Comparison of ENCODE assay signal across 8 mouse cellular contexts in the genomic region with DNA sequence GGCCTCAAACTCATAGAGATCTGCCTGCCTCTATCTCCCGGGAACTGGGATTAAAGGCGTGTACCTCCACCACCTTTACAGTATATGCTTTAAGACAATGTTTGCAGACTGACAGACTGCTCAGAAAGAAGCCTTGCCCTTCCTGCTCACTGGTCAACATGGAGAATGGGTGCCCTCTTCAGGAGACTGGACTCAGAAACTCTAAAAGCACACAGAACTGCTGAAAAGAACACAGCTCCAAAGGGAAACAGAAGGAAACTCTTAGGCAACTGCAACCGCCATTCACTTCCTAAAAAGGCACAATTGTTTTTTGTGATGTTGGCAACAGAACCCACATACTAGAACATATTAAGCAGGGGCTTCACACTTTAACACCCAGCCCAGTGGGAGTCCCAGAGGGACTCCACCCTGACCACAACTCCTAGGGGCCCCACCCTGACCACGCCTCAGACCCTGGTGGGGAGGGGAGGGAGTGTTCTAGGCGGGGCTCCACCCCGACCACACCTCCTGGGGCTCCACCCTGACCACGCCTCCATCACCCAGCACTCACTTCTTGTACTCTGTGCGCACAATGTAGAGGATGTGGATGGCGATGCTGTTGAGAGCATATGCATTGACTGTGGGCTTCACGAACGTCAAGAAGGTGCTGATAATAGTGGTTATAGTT. TPM values are rescaled to one million over a fixed set of nuclear protein-coding genes. Genes with fewer than 3 reads are reported as not detected.
DNase-seq lines count a peak whose midpoint lies in the region; ATAC-seq and TF ChIP-seq lines count a peak whose summit lies in the region.

No protein-coding gene starts in this region.

- H3K27ac ChIP-seq in left cerebral cortex, adult 2 months = no peak overlapping the region
- no peak overlapping the region for H3K27ac ChIP-seq in lung, embryonic 16.5 days (ENCODE audit: low read length)
- no peak overlapping the region for H3K27ac ChIP-seq in stomach, postnatal 0 days (replicated peaks)
- H3K27ac ChIP-seq in midbrain, embryonic 15.5 days = no peak overlapping the region

- H3K9ac ChIP-seq in lung, embryonic 16.5 days (ENCODE audit: low read length) = no peak overlapping the region
- H3K9ac ChIP-seq in stomach, postnatal 0 days (ENCODE audit: low read length) = no peak overlapping the region
- H3K9ac ChIP-seq in midbrain, embryonic 15.5 days = no peak overlapping the region

- no peak for TF ChIP-seq EP300 in stomach, postnatal 0 days (optimal IDR thresholded peaks at IDR 0.05)

- no peaks in the 10 kb centered on the region for H3K27me3 ChIP-seq in lung, embryonic 16.5 days (ENCODE audit: control insufficient read depth, insufficient read depth, low read depth, low read length)
- H3K27me3 ChIP-seq in stomach, postnatal 0 days (ENCODE audit: control insufficient read depth, insufficient read depth, low read length) = no peaks in the 10 kb centered on the region
- no peaks in the 10 kb centered on the region for H3K27me3 ChIP-seq in midbrain, embryonic 15.5 days (replicated peaks)

- H3K4me2 ChIP-seq in lung, embryonic 16.5 days (ENCODE audit: low read depth, low read length) = peak overlapping the region; percentile 24; the same call in 1 of the 2 replicates
- H3K4me2 ChIP-seq in stomach, postnatal 0 days (replicated peaks; ENCODE audit: low read depth) = no peak overlapping the region
- no peak overlapping the region for H3K4me2 ChIP-seq in midbrain, embryonic 15.5 days

- no peaks in the 10 kb centered on the region for H3K9me3 ChIP-seq in lung, embryonic 16.5 days (ENCODE audit: control insufficient read depth, low read length)
- H3K9me3 ChIP-seq in stomach, postnatal 0 days (ENCODE audit: control insufficient read depth, low read length) = no peaks in the 10 kb centered on the region
- H3K9me3 ChIP-seq in midbrain, embryonic 15.5 days = no peaks in the 10 kb centered on the region

- DNase-seq in left cerebral cortex, adult 2 months (ENCODE audit: extremely low spot score in 1 of 2, low spot score in 2 of 2) = no peak
- DNase-seq in left cerebral cortex, adult 11 months (ENCODE audit: low spot score) = no peak
- peak; percentile 66 for DNase-seq in stomach, postnatal 0 days (ENCODE audit: low spot score)
- DNase-seq in left cerebral cortex, adult 9 months (ENCODE audit: low spot score in 2 of 2) = no peak
- DNase-seq in left cerebral cortex, postnatal 4 days = no peak

- no peaks in the 10 kb centered on the region for H3K36me3 ChIP-seq in lung, embryonic 16.5 days (ENCODE audit: control insufficient read depth, insufficient read depth, low read length)
- H3K36me3 ChIP-seq in stomach, postnatal 0 days (ENCODE audit: control insufficient read depth, insufficient read depth, low read length) = no peaks in the 10 kb centered on the region
- no peaks in the 10 kb centered on the region for H3K36me3 ChIP-seq in midbrain, embryonic 15.5 days (replicated peaks)

- intact Hi-C loops in left cerebral cortex, adult 2 months (cut with DNase I) = no loop called here
- intact Hi-C loops in left cerebral cortex, postnatal 4 days (cut with DNase I) = no loop called here

- TF ChIP-seq CTCF in left cerebral cortex, adult 2 months (IDR thresholded peaks at IDR 0.05) = peak; percentile 1; the same call in 1 of the 2 replicates
- peak; percentile 54 for TF ChIP-seq CTCF in stomach, postnatal 0 days (IDR thresholded peaks at IDR 0.05; ENCODE audit: low read depth)

- no peak overlapping the region for H3K4me3 ChIP-seq in left cerebral cortex, adult 2 months
- H3K4me3 ChIP-seq in lung, embryonic 16.5 days (ENCODE audit: low read length) = no peak overlapping the region
- no peak overlapping the region for H3K4me3 ChIP-seq in stomach, postnatal 0 days (ENCODE audit: low read depth, low read length)
- no peak overlapping the region for H3K4me3 ChIP-seq in midbrain, embryonic 15.5 days

- 16% methylated on average over 11 of the region's 11 CpGs for WGBS in lung, embryonic 16.5 days
- 23% methylated on average over 11 of the region's 11 CpGs for WGBS in stomach, postnatal 0 days
- WGBS in midbrain, embryonic 15.5 days = 39% methylated on average over 11 of the region's 11 CpGs

- peak; percentile 99 for ATAC-seq in common myeloid progenitor, adult 5-6 weeks (replicated peaks; ENCODE audit: low read depth, poor library complexity, severe bottlenecking)
- peak; percentile 85 for ATAC-seq in lung, embryonic 16.5 days (ENCODE audit: low read depth)
- ATAC-seq in stomach, postnatal 0 days (ENCODE audit: low FRiP score, low TSS enrichment) = peak; percentile 87
- ATAC-seq in midbrain, embryonic 15.5 days (replicated peaks) = no peak

- peaks cover 3% of the 10 kb centered on the region; the same call in 1 of the 2 replicates for H3K4me1 ChIP-seq in lung, embryonic 16.5 days (replicated peaks; ENCODE audit: control insufficient read depth, insufficient read depth, low read length)
- H3K4me1 ChIP-seq in stomach, postnatal 0 days (replicated peaks; ENCODE audit: control insufficient read depth, insufficient read depth) = no peaks in the 10 kb centered on the region
- H3K4me1 ChIP-seq in midbrain, embryonic 15.5 days = no peaks in the 10 kb centered on the region

RNA-seq across cellular contexts. Expression of a gene that starts 22.7 kb away (rescaled TPM):
- total RNA-seq in left cerebral cortex, adult 2 months (2021) = 10 to 100 TPM; 80.8 to 87.6 TPM
- 22.4 and 23.7 TPM in 2 replicates for total RNA-seq in common myeloid progenitor, adult 5-6 weeks (2017)
- polyA plus RNA-seq in lung, embryonic 16.5 days (2015; fragmentation: Nextera tagmentation; extraction: Ambion mirVana) = 34.8 and 40.6 TPM in 2 replicates
- 13.7 and 15.3 TPM in 2 replicates for polyA plus RNA-seq in stomach, postnatal 0 days (2015; fragmentation: Nextera tagmentation; extraction: Ambion mirVana)
- polyA plus RNA-seq in midbrain, embryonic 15.5 days (2015; fragmentation: Nextera tagmentation; extraction: Ambion mirVana) = 103 and 106 TPM in 2 replicates
- total RNA-seq in left cerebral cortex, postnatal 4 days (2021) = 100 to 1,000 TPM; 104 to 114 TPM

RNA-seq across cellular contexts. Expression of a gene that starts 24.0 kb away (rescaled TPM):
- total RNA-seq in left cerebral cortex, adult 2 months (2021) = not detected
- total RNA-seq in common myeloid progenitor, adult 5-6 weeks (2017) = not detected in 2 replicates
- 0.09 TPM in 1 of 2 replicates, not detected in the other for polyA plus RNA-seq in lung, embryonic 16.5 days (2015; fragmentation: Nextera tagmentation; extraction: Ambion mirVana)
- polyA plus RNA-seq in stomach, postnatal 0 days (2015; fragmentation: Nextera tagmentation; extraction: Ambion mirVana) = 13.5 and 15.8 TPM in 2 replicates
- polyA plus RNA-seq in midbrain, embryonic 15.5 days (2015; fragmentation: Nextera tagmentation; extraction: Ambion mirVana) = not detected in 2 replicates
- total RNA-seq in left cerebral cortex, postnatal 4 days (2021) = not detected

RNA-seq across cellular contexts. Expression of a gene that starts 32.2 kb away (rescaled TPM):
- total RNA-seq in left cerebral cortex, adult 2 months (2021) = 10 to 100 TPM; 62.4 to 64.7 TPM
- 73.8 and 96.9 TPM in 2 replicates for total RNA-seq in common myeloid progenitor, adult 5-6 weeks (2017)
- 113 and 124 TPM in 2 replicates for polyA plus RNA-seq in lung, embryonic 16.5 days (2015; fragmentation: Nextera tagmentation; extraction: Ambion mirVana)
- 87.0 and 88.6 TPM in 2 replicates for polyA plus RNA-seq in stomach, postnatal 0 days (2015; fragmentation: Nextera tagmentation; extraction: Ambion mirVana)
- 180 and 188 TPM in 2 replicates for polyA plus RNA-seq in midbrain, embryonic 15.5 days (2015; fragmentation: Nextera tagmentation; extraction: Ambion mirVana)
- total RNA-seq in left cerebral cortex, postnatal 4 days (2021) = 10 to 100 TPM; 46.2 to 49.1 TPM

RNA-seq across cellular contexts. Expression of a gene that starts 39.2 kb away (rescaled TPM):
- total RNA-seq in left cerebral cortex, adult 2 months (2021) = 10 to 100 TPM; 22.8 to 26.9 TPM
- total RNA-seq in common myeloid progenitor, adult 5-6 weeks (2017) = 16.0 and 30.3 TPM in 2 replicates
- 41.3 and 42.6 TPM in 2 replicates for polyA plus RNA-seq in lung, embryonic 16.5 days (2015; fragmentation: Nextera tagmentation; extraction: Ambion mirVana)
- 28.7 and 32.5 TPM in 2 replicates for polyA plus RNA-seq in stomach, postnatal 0 days (2015; fragmentation: Nextera tagmentation; extraction: Ambion mirVana)
- 53.2 and 57.1 TPM in 2 replicates for polyA plus RNA-seq in midbrain, embryonic 15.5 days (2015; fragmentation: Nextera tagmentation; extraction: Ambion mirVana)
- total RNA-seq in left cerebral cortex, postnatal 4 days (2021) = 10 to 100 TPM; 28.2 to 32.3 TPM

RNA-seq across cellular contexts. Expression of a gene that starts 41.9 kb away (rescaled TPM):
- total RNA-seq in left cerebral cortex, adult 2 months (2021) = not detected
- total RNA-seq in common myeloid progenitor, adult 5-6 weeks (2017) = not detected in 2 replicates
- not detected in 2 replicates for polyA plus RNA-seq in lung, embryonic 16.5 days (2015; fragmentation: Nextera tagmentation; extraction: Ambion mirVana)
- polyA plus RNA-seq in stomach, postnatal 0 days (2015; fragmentation: Nextera tagmentation; extraction: Ambion mirVana) = not detected in 2 replicates
- polyA plus RNA-seq in midbrain, embryonic 15.5 days (2015; fragmentation: Nextera tagmentation; extraction: Ambion mirVana) = 0.68 and 0.83 TPM in 2 replicates
- not detected for total RNA-seq in left cerebral cortex, postnatal 4 days (2021)
